Comparison of ENCODE assay signal across 28 mouse cellular contexts in genomic region chr5:92322612-92323011, GRCm38 (mm10). TPM values are rescaled to one million over a fixed set of nuclear protein-coding genes. Genes with fewer than 3 reads are reported as not detected.
DNase-seq lines count a peak whose midpoint lies in the region; ATAC-seq and TF ChIP-seq lines count a peak whose summit lies in the region.
"Had no signal": no experiment of that assay in that cellular context is flagged by ENCODE, and none has a peak within 500 bp of the region (broad histone marks: within the 10 kb centered on the region; RNA-seq: fewer than 3 reads in every experiment).

No protein-coding gene starts in this region.

- H3K9me3 ChIP-seq in lung, embryonic 15.5 days, result no peaks in the 10 kb centered on the region
- H3K9me3 ChIP-seq: embryonic facial prominence, embryonic 12.5 days; forebrain, embryonic 13.5 days; heart, embryonic 12.5 days; hindbrain, embryonic 10.5 days; limb, embryonic 15.5 days; midbrain, embryonic 10.5 days had no signal

- no peak overlapping the region for H3K4me2 ChIP-seq in lung, embryonic 15.5 days
- H3K4me2 ChIP-seq: embryonic facial prominence, embryonic 12.5 days; forebrain, embryonic 13.5 days; heart, embryonic 12.5 days; limb, embryonic 15.5 days had no signal

- H3K27ac ChIP-seq in kidney, adult 2 months (ENCODE audit: insufficient read depth, low read depth, low read length), result no peak overlapping the region
- H3K27ac ChIP-seq in brown adipose tissue, adult 24 weeks (replicated peaks; ENCODE audit: low read depth, low read length), result peak overlapping the region; percentile 100
- H3K27ac ChIP-seq in lung, embryonic 15.5 days, result peak overlapping the region; percentile 44; the same call in 1 of the 2 replicates
- H3K27ac ChIP-seq: embryonic facial prominence, embryonic 12.5 days; forebrain, embryonic 13.5 days; hindbrain, embryonic 10.5 days; hindbrain, postnatal 0 days; left cerebral cortex, adult 2 months; limb, embryonic 15.5 days; macrophage; midbrain, embryonic 10.5 days; stomach, postnatal 0 days had no signal

- H3K4me3 ChIP-seq in kidney, adult 2 months (ENCODE audit: insufficient read depth, low read depth, low read length), result no peak overlapping the region
- no peak overlapping the region for H3K4me3 ChIP-seq in brown adipose tissue, adult 24 weeks (ENCODE audit: insufficient read depth, low read depth, low read length)
- no peak overlapping the region for H3K4me3 ChIP-seq in lung, embryonic 15.5 days
- H3K4me3 ChIP-seq: embryonic facial prominence, embryonic 12.5 days; erythroblast, embryonic 14.5 days; forebrain, embryonic 13.5 days; heart, embryonic 12.5 days; hindbrain, embryonic 10.5 days; left cerebral cortex, adult 2 months; limb, embryonic 15.5 days; midbrain, embryonic 10.5 days; myocyte had no signal

- peaks cover 6% of the 10 kb centered on the region; the same call in 1 of the 2 replicates for H3K4me1 ChIP-seq in kidney, adult 2 months (ENCODE audit: control insufficient read depth, insufficient read depth, low read length)
- H3K4me1 ChIP-seq in brown adipose tissue, adult 24 weeks (ENCODE audit: control insufficient read depth, insufficient read depth, insufficient read length, low read length), result peaks cover 18% of the 10 kb centered on the region; the same call in 1 of the 2 replicates
- peaks cover 12% of the 10 kb centered on the region for H3K4me1 ChIP-seq in lung, embryonic 15.5 days
- H3K4me1 ChIP-seq: embryonic facial prominence, embryonic 12.5 days; forebrain, embryonic 13.5 days; hindbrain, embryonic 10.5 days; midbrain, embryonic 10.5 days had no signal

- TF ChIP-seq CTCF in kidney, adult 2 months (conservative IDR thresholded peaks at IDR 0.05; ENCODE audit: insufficient read depth, insufficient read length, low read depth, low read length), result no peak

- ATAC-seq in lung, embryonic 15.5 days (ENCODE audit: borderline replicate concordance, extremely low read depth, low FRiP score, low TSS enrichment), result no peak
- ATAC-seq: forebrain, embryonic 13.5 days; hindbrain, postnatal 0 days; midbrain, embryonic 16.5 days had no signal

- peak; percentile 23 for DNase-seq in kidney, adult 2 months
- no peak for DNase-seq in kidney, postnatal 36 days
- peak; percentile 62 for DNase-seq in lung, postnatal 36 days
- no peak for DNase-seq in spleen, postnatal 14 days (ENCODE audit: low spot score in 2 of 2)
- no peak for DNase-seq in kidney, adult 11 months
- DNase-seq: cerebellum, adult 18-20 months; cerebellum, postnatal 25 days; right cerebral cortex, adult 18-20 months; thymus, adult 2 months; thymus, postnatal 4 days had no signal

- no peak for TF ChIP-seq POLR2A in kidney, adult 2 months (IDR thresholded peaks at IDR 0.05; ENCODE audit: low read depth, low read length)

- H3K27me3 ChIP-seq in kidney, adult 2 months (replicated peaks; ENCODE audit: control insufficient read depth, insufficient read depth, low read length), result no peaks in the 10 kb centered on the region; the same call in 1 of the 2 replicates
- no peaks in the 10 kb centered on the region for H3K27me3 ChIP-seq in lung, embryonic 15.5 days
- H3K27me3 ChIP-seq: embryonic facial prominence, embryonic 12.5 days; forebrain, embryonic 13.5 days; limb, embryonic 15.5 days had no signal

- no peak overlapping the region for H3K9ac ChIP-seq in lung, embryonic 15.5 days
- H3K9ac ChIP-seq: embryonic facial prominence, embryonic 12.5 days; forebrain, embryonic 13.5 days; heart, embryonic 12.5 days; limb, embryonic 15.5 days had no signal

- H3K36me3 ChIP-seq in kidney, adult 2 months (ENCODE audit: control insufficient read depth, insufficient read depth, low read length), result no peaks in the 10 kb centered on the region
- no peaks in the 10 kb centered on the region for H3K36me3 ChIP-seq in lung, embryonic 15.5 days
- H3K36me3 ChIP-seq: embryonic facial prominence, embryonic 12.5 days; heart, embryonic 12.5 days; hindbrain, embryonic 10.5 days; limb, embryonic 15.5 days; midbrain, embryonic 10.5 days had no signal

- 80% methylated on average over 4 of the region's 4 CpGs for WGBS in kidney, adult 2 months
- 58% methylated on average over 4 of the region's 4 CpGs for WGBS in lung, embryonic 15.5 days

RNA-seq across cellular contexts. Expression of gene Cxcl9, which starts 5.3 kb away (rescaled TPM):
- polyA plus RNA-seq in kidney, adult 2 months (2012; rRNA removed), result 8.2 and 14.6 TPM in 2 replicates
- polyA plus RNA-seq in brown adipose tissue, adult 24 weeks (2012; ENCODE audit: insufficient read depth, insufficient read length, missing spikeins), result 15.5 and 47.1 TPM in 2 replicates
- not detected in 2 replicates for polyA plus RNA-seq in lung, embryonic 15.5 days (2015; fragmentation: Nextera tagmentation; extraction: Ambion mirVana)
- polyA plus RNA-seq: C2C12; embryonic facial prominence, embryonic 12.5 days; erythroblast, embryonic 14.5 days; forebrain, embryonic 13.5 days; heart, embryonic 12.5 days; hindbrain, embryonic 10.5 days; hindbrain, postnatal 0 days; intestine, embryonic 16.5 days; midbrain, embryonic 10.5 days; midbrain, embryonic 16.5 days; neural tube, embryonic 14.5 days had no signal

RNA-seq across cellular contexts. Expression of gene Art3, which starts 9.0 kb away (rescaled TPM):
- polyA plus RNA-seq in kidney, adult 2 months (2012; rRNA removed), result 7.1 and 8.8 TPM in 2 replicates
- 163 and 220 TPM in 2 replicates for polyA plus RNA-seq in brown adipose tissue, adult 24 weeks (2012; ENCODE audit: insufficient read depth, insufficient read length, missing spikeins)
- polyA plus RNA-seq in lung, embryonic 15.5 days (2015; fragmentation: Nextera tagmentation; extraction: Ambion mirVana), result 4.8 and 9.5 TPM in 2 replicates
- polyA plus RNA-seq: erythroblast, embryonic 14.5 days; macrophage had no signal

RNA-seq across cellular contexts. Expression of gene Sdad1, which starts 12.3 kb away (rescaled TPM):
- polyA plus RNA-seq in kidney, adult 2 months (2012; rRNA removed), result 6.1 and 7.0 TPM in 2 replicates
- polyA plus RNA-seq in brown adipose tissue, adult 24 weeks (2012; ENCODE audit: insufficient read depth, insufficient read length, missing spikeins), result 4.2 and 5.8 TPM in 2 replicates
- polyA plus RNA-seq in lung, embryonic 15.5 days (2015; fragmentation: Nextera tagmentation; extraction: Ambion mirVana), result 32.6 and 35.4 TPM in 2 replicates

RNA-seq across cellular contexts. Expression of gene Cxcl10, which starts 26.1 kb away (rescaled TPM):
- 10.2 and 16.6 TPM in 2 replicates for polyA plus RNA-seq in kidney, adult 2 months (2012; rRNA removed)
- polyA plus RNA-seq in brown adipose tissue, adult 24 weeks (2012; ENCODE audit: insufficient read depth, insufficient read length, missing spikeins), result 2.7 TPM in 1 of 2 replicates, not detected in the other
- polyA plus RNA-seq in lung, embryonic 15.5 days (2015; fragmentation: Nextera tagmentation; extraction: Ambion mirVana), result 0.59 and 3.5 TPM in 2 replicates
- polyA plus RNA-seq: erythroblast, embryonic 14.5 days; neural tube, embryonic 14.5 days had no signal

RNA-seq across cellular contexts. Expression of gene Naaa, which starts 44.6 kb away (rescaled TPM):
- polyA plus RNA-seq in kidney, adult 2 months (2012; rRNA removed), result 21.8 and 26.7 TPM in 2 replicates
- polyA plus RNA-seq in brown adipose tissue, adult 24 weeks (2012; ENCODE audit: insufficient read depth, insufficient read length, missing spikeins), result 18.1 and 22.8 TPM in 2 replicates
- polyA plus RNA-seq in lung, embryonic 15.5 days (2015; fragmentation: Nextera tagmentation; extraction: Ambion mirVana), result 10.9 and 12.5 TPM in 2 replicates

Comparison
In these comparisons a context has a peak if more than half of its experiments do, and no peak if none do; other contexts are left out.
1. DNase-seq: peak in kidney, adult 2 months (single experiment) and lung, postnatal 36 days (single experiment); none in kidney, postnatal 36 days (0 of 2), spleen, postnatal 14 days (0 of 2) and kidney, adult 11 months (single experiment).
2. RNA of gene Art3, which starts 9.0 kb away (polyA plus RNA-seq): 163 to 220 TPM in brown adipose tissue, adult 24 weeks; 4.8 to 9.5 TPM in lung, embryonic 15.5 days and 7.1 to 8.8 TPM in kidney, adult 2 months; every median in the first group is over 10 times any median in the second.